Mouse (Mus musculus): ENCODE data around the gene Lrig1.

DNA sequence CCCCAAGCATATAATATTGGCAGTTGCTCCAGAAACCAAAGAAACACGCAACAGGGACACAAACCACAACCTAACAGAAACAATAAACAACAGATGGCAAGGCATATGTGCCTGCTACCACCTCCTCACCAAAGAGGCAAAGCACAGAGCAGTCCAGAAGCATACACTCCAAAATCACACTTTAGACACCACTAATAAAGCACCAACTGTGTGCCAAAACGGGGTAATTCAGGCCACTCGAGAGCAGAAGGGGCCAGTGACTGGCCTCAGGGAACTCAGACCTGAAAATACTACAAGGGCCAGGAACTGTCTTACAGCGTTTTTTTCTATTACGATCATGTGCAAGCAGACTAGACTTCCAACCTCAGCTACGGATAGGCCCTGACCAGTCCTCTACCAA, 14.3 kb downstream of the Lrig1 start:
- TF ChIP-seq CTCF (IDR thresholded peaks at IDR 0.05; ENCODE audit: insufficient read depth, low read length) = no peak
- TF ChIP-seq POLR2A (IDR thresholded peaks at IDR 0.05; ENCODE audit: borderline replicate concordance, extremely low read depth, low read depth, low read length) = no peak
